Mouse (Mus musculus) hindbrain, embryonic 14.5 days (tissue): ENCODE results near the gene Fubp3. TPM values are rescaled to one million over a fixed set of nuclear protein-coding genes. Genes with fewer than 3 reads are reported as not detected.

Source experiments
- ATAC-seq: fragments of 200-750 bp; cut with Nextera tagmentation; 2 replicates; pipeline ENCODE4 v1.8.0; 2017; ENCODE audit warnings: moderate number of reproducible peaks, mild to moderate bottlenecking, moderate TSS enrichment, moderate library complexity; ENCODE audit not compliant: low FRiP score
- DNase-seq: peaks from one replicate; pipeline ENCODE4 v3.0.0-alpha.2; 2015; ENCODE audit warnings: low spot score
- H3K27ac ChIP-seq: fragments of 300-500 bp; sonication (generic); 2 replicates; pipeline ENCODE4 v1.5.1; 2014; ENCODE audit warnings: mild to moderate bottlenecking, moderate library complexity
- H3K27me3 ChIP-seq: fragments of 300-500 bp; sonication (generic); 2 replicates; pipeline ENCODE4 v1.6.1; 2014; ENCODE audit warnings: mild to moderate bottlenecking, low read length, mixed read lengths; ENCODE audit not compliant: control insufficient read depth, insufficient read depth
- H3K36me3 ChIP-seq: fragments of 300-500 bp; sonication (generic); replicated peaks from 2 replicates; pipeline ENCODE4 v1.6.1; 2014; ENCODE audit not compliant: control insufficient read depth, insufficient read depth
- H3K4me1 ChIP-seq: fragments of 300-500 bp; sonication (generic); replicated peaks from 2 replicates; pipeline ENCODE4 v1.6.1; 2014; ENCODE audit warnings: antibody characterized with exemption, low read length, mixed read lengths; ENCODE audit not compliant: control insufficient read depth, insufficient read depth
- H3K4me2 ChIP-seq: fragments of 300-500 bp; sonication (generic); replicated peaks from 2 replicates; pipeline ENCODE4 v1.6.1; 2014; ENCODE audit warnings: mild to moderate bottlenecking, moderate library complexity
- H3K4me3 ChIP-seq: fragments of 300-500 bp; sonication (generic); replicated peaks from 2 replicates; pipeline ENCODE4 v1.5.1; 2014; ENCODE audit warnings: mild to moderate bottlenecking, low read length
- H3K9ac ChIP-seq: fragments of 300-500 bp; sonication (generic); 2 replicates; pipeline ENCODE4 v1.6.1; 2014
- H3K9me3 ChIP-seq: fragments of 300-500 bp; sonication (generic); 2 replicates; pipeline ENCODE4 v1.6.1; 2016; ENCODE audit warnings: low read length; ENCODE audit not compliant: control insufficient read depth
- WGBS: fragments of 180-500 bp; shearing (Covaris S2); extraction: QIAGEN DNeasy Blood & Tissue Kit; methylation state at CpG from one replicate; pipeline ENCODE4 v1.1.7; 2014; 5-methylcytosine and 5-hydroxymethylcytosine counted together
- polyA plus RNA-seq: library from polyadenylated mRNA; unstranded; fragments of >200 nt; fragmentation: Nextera tagmentation; extraction: Ambion mirVana; gene quantifications from 2 replicates; pipeline ENCODE4 v1.2.1, GENCODE M21; 2014

Fubp3 gene
- polyA plus RNA-seq, 1 experiment from 2014 or later: 45.2 TPM

- peaks cover 93% of the 10 kb centered on the region for H3K36me3 ChIP-seq
- no peak overlapping the region for H3K4me2 ChIP-seq
- DNase-seq (no peak), ATAC-seq (no peak)
- WGBS: 77% methylated on average over 8 of the region's 8 CpGs
- H3K27ac ChIP-seq: no peak overlapping the region
- no peak overlapping the region for H3K9ac ChIP-seq
- no peak overlapping the region for H3K4me3 ChIP-seq
- H3K27me3 ChIP-seq: peaks cover 40% of the 10 kb centered on the region
- H3K9me3 ChIP-seq: no peaks in the 10 kb centered on the region
- no peaks in the 10 kb centered on the region; the same call in 1 of the 2 replicates for H3K4me1 ChIP-seq
Observed at GRCm38 (mm10) chr2:31611400-31611799, 38.9 kb downstream of the Fubp3 start.

GRCm38 (mm10) chr2:31612627-31613026 lies 40.2 kb downstream of the Fubp3 start:
- H3K27ac ChIP-seq: no peak overlapping the region
- no peaks in the 10 kb centered on the region; the same call in 1 of the 2 replicates for H3K4me1 ChIP-seq
- peaks cover 89% of the 10 kb centered on the region for H3K36me3 ChIP-seq
- DNase-seq (no peak), ATAC-seq (no peak)
- 84% methylated on average over 6 of the region's 6 CpGs for WGBS
- no peak overlapping the region for H3K4me3 ChIP-seq
- H3K9ac ChIP-seq: no peak overlapping the region
- H3K9me3 ChIP-seq: no peaks in the 10 kb centered on the region
- H3K4me2 ChIP-seq: no peak overlapping the region
- H3K27me3 ChIP-seq: peaks cover 34% of the 10 kb centered on the region

GRCm38 (mm10) chr2:31613781-31614180 lies 41.3 kb downstream of the Fubp3 start:
- DNase-seq: no peak
- no peak overlapping the region for H3K27ac ChIP-seq
- H3K4me2 ChIP-seq: no peak overlapping the region
- peaks cover 7% of the 10 kb centered on the region for H3K4me1 ChIP-seq
- peaks cover 82% of the 10 kb centered on the region for H3K36me3 ChIP-seq
- no peak for ATAC-seq
- WGBS: 83% methylated on average over 7 of the region's 7 CpGs
- H3K9me3 ChIP-seq: no peaks in the 10 kb centered on the region
- H3K4me3 ChIP-seq: no peak overlapping the region
- no peak overlapping the region for H3K9ac ChIP-seq
- H3K27me3 ChIP-seq: peaks cover 30% of the 10 kb centered on the region; the same call in 1 of the 2 replicates

- peaks cover 36% of the 10 kb centered on the region for H3K36me3 ChIP-seq
- no peak overlapping the region for H3K27ac ChIP-seq
- peaks cover 14% of the 10 kb centered on the region; the same call in 1 of the 2 replicates for H3K27me3 ChIP-seq
- peaks cover 9% of the 10 kb centered on the region for H3K4me1 ChIP-seq
- no peak overlapping the region for H3K4me3 ChIP-seq
- ATAC-seq (0 out of 2 replicates have a peak, but pooled peaks have one; percentile 53), DNase-seq (peak; percentile 43)
- H3K9me3 ChIP-seq: no peaks in the 10 kb centered on the region
- H3K4me2 ChIP-seq: no peak overlapping the region
- no peak overlapping the region for H3K9ac ChIP-seq
- 59% methylated on average over 14 of the region's 14 CpGs for WGBS
Observed at GRCm38 (mm10) chr2:31618484-31619161, 46.2 kb downstream of the Fubp3 start.

- no peak overlapping the region for H3K4me3 ChIP-seq
- H3K27ac ChIP-seq: no peak overlapping the region
- no peak overlapping the region for H3K4me2 ChIP-seq
- DNase-seq: no peak
- H3K9ac ChIP-seq: no peak overlapping the region
- WGBS: 86% methylated on average over 6 of the region's 6 CpGs
- no peak for ATAC-seq
- H3K27me3 ChIP-seq: peaks cover 17% of the 10 kb centered on the region; the same call in 1 of the 2 replicates
- peaks cover 30% of the 10 kb centered on the region for H3K36me3 ChIP-seq
- 0 out of 2 replicates have a peak, but pooled peaks cover 3% of the 10 kb centered on the region for H3K9me3 ChIP-seq
- peaks cover 9% of the 10 kb centered on the region for H3K4me1 ChIP-seq
Observed at GRCm38 (mm10) chr2:31619208-31619607, 46.8 kb downstream of the Fubp3 start.

- 80% methylated on average over 3 of the region's 3 CpGs for WGBS
- Histone ChIP-seq H3K27me3 (peaks cover 96% of the 10 kb centered on the region), H3K36me3 (no peaks in the 10 kb centered on the region), H3K27ac (no peak overlapping the region), H3K4me1 (peaks cover 21% of the 10 kb centered on the region), H3K4me3 (no peak overlapping the region), H3K9ac (no peak overlapping the region), H3K4me2 (no peak overlapping the region), H3K9me3 (no peaks in the 10 kb centered on the region)
- ATAC-seq (no peak), DNase-seq (no peak)
Observed at GRCm38 (mm10) chr2:31633531-31633930, 61.1 kb downstream of the Fubp3 start.

- H3K9me3 ChIP-seq: no peaks in the 10 kb centered on the region
- H3K4me3 ChIP-seq: peak overlapping the region; percentile 12
- peaks cover 21% of the 10 kb centered on the region for H3K4me1 ChIP-seq
- H3K27ac ChIP-seq: no peak overlapping the region
- WGBS: under 1% methylated on average over 48 of the region's 52 CpGs
- DNase-seq (no peak), ATAC-seq (no peak)
- peak overlapping the region; percentile 39 for H3K4me2 ChIP-seq
- H3K36me3 ChIP-seq: no peaks in the 10 kb centered on the region
- peaks cover 98% of the 10 kb centered on the region for H3K27me3 ChIP-seq
- H3K9ac ChIP-seq: peak overlapping the region; percentile 18; the same call in 1 of the 2 replicates
Observed at GRCm38 (mm10) chr2:31635281-31636137, 63.1 kb downstream of the Fubp3 start.

GRCm38 (mm10) chr2:31636138-31636741 lies 63.8 kb downstream of the Fubp3 start:
- no peak overlapping the region for H3K27ac ChIP-seq
- under 1% methylated on average over 48 of the region's 48 CpGs for WGBS
- peaks cover 98% of the 10 kb centered on the region for H3K27me3 ChIP-seq
- DNase-seq: peak; percentile 39
- H3K36me3 ChIP-seq: no peaks in the 10 kb centered on the region
- ATAC-seq: 0 out of 2 replicates have a peak, but pooled peaks have one; percentile 12
- peak overlapping the region; percentile 39 for H3K4me2 ChIP-seq
- peaks cover 23% of the 10 kb centered on the region for H3K4me1 ChIP-seq
- no peaks in the 10 kb centered on the region for H3K9me3 ChIP-seq
- peak overlapping the region; percentile 12 for H3K4me3 ChIP-seq
- H3K9ac ChIP-seq: 0 out of 2 replicates have a peak overlapping the region, but pooled peaks have one; percentile 4

GRCm38 (mm10) chr2:31636742-31637141 lies 64.3 kb downstream of the Fubp3 start:
- Histone ChIP-seq H3K4me1 (peaks cover 24% of the 10 kb centered on the region), H3K36me3 (no peaks in the 10 kb centered on the region), H3K27me3 (peaks cover 98% of the 10 kb centered on the region), H3K27ac (no peak overlapping the region), H3K4me2 (peak overlapping the region; percentile 39), H3K9ac (0 out of 2 replicates have a peak overlapping the region, but pooled peaks have one; percentile 4), H3K4me3 (peak overlapping the region; percentile 12), H3K9me3 (no peaks in the 10 kb centered on the region)
- WGBS: under 1% methylated on average over 35 of the region's 35 CpGs
- peak; percentile 70; the same call in 1 of the 2 replicates for ATAC-seq
- no peak for DNase-seq
